Mouse (Mus musculus): ENCODE results near the gene Utrn. TPM values are rescaled to one million over a fixed set of nuclear protein-coding genes. Genes with fewer than 3 reads are reported as not detected.

The Utrn gene
- total and polyA plus RNA-seq, 3 experiments, result 0.31 to 1.1 (median 0.67) TPM

- dilution Hi-C loops (cut with MboI; ENCODE audit: extremely low pct_ligation_motif_present, extremely low pct_unique_long_range_greater_than_20kb, low sequenced_read_pairs) (no loop called here), in situ Hi-C loops (cut with MboI; ENCODE audit: low pct_ligation_motif_present, low pct_unique_long_range_greater_than_20kb, low sequenced_read_pairs) (no loop called here)
- Histone ChIP-seq H3K79me2 (replicated peaks; ENCODE audit: control insufficient read depth, extremely low read depth, insufficient read depth, poor library complexity, severe bottlenecking) (no peaks in the 10 kb centered on the region), H3K4me1 (ENCODE audit: control insufficient read depth in 1 of 2, insufficient read depth in 2 of 2) (0 out of 4 replicates have a peak, but pooled peaks cover 0 to 3% of the 10 kb centered on the region in 2 experiments), H3K4me3 (replicated peaks in 1 of 3; ENCODE audit: low read depth in 2 of 3, low read length in 2 of 3, poor library complexity in 1 of 3) (no peak overlapping the region), H3K27ac (ENCODE audit: insufficient read depth, low read depth) (no peak overlapping the region), H3K4me2 (ENCODE audit: insufficient read depth, low read depth, poor library complexity, severe bottlenecking) (no peak overlapping the region), H3K9ac (ENCODE audit: insufficient read depth, low read depth) (no peak overlapping the region), H3K36me3 (replicated peaks in 1 of 2; ENCODE audit: control insufficient read depth in 1 of 2, insufficient read depth in 1 of 2, low read length in 1 of 2) (no peaks in the 10 kb centered on the region), H3K27me3 (replicated peaks) (peaks cover 4% of the 10 kb centered on the region), H3K9me3 (replicated peaks; ENCODE audit: low read length) (no peaks in the 10 kb centered on the region)
- TF ChIP-seq IRF4 (IDR thresholded peaks at IDR 0.05; ENCODE audit: low read depth, low read length), result peak; percentile 40
- TF ChIP-seq RCOR1 (conservative IDR thresholded peaks at IDR 0.05; ENCODE audit: low read depth, low read length), result no peak
- no peak for DNase-seq (ENCODE audit: extremely low read depth)
Observed at GRCm38 (mm10) chr10:12860765-12861164, 8.4 kb downstream of the Utrn start.

DNA sequence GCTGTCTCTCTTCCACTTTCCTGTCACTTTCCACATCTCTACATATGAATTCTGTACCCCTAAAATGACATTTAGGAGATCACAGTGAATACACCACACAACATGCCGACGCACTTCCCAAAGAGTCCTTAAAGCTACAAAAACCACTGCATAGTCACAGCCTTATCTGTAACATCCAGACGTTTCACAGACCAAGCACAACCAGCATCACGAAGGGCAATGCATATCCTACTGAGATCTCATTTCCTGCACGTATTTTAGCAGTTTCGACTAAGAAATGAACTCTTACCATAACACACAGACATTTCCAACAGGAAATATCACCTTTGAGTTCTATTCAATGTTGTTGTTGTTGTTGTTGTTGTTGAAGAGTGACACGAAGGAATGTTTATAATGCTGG is 8.8 kb downstream of the Utrn start:
- peaks cover 2% of the 10 kb centered on the region for H3K27me3 ChIP-seq (replicated peaks)
- H3K4me3 ChIP-seq (replicated peaks in 1 of 3; ENCODE audit: low read depth in 2 of 3, low read length in 2 of 3, poor library complexity in 1 of 3), result no peak overlapping the region
- H3K9ac ChIP-seq (ENCODE audit: insufficient read depth, low read depth), result no peak overlapping the region
- H3K36me3 ChIP-seq (replicated peaks in 1 of 2; ENCODE audit: control insufficient read depth in 1 of 2, insufficient read depth in 1 of 2, low read length in 1 of 2), result no peaks in the 10 kb centered on the region
- no peak overlapping the region for H3K27ac ChIP-seq (ENCODE audit: insufficient read depth, low read depth)
- in situ Hi-C loops (cut with MboI; ENCODE audit: low pct_ligation_motif_present, low pct_unique_long_range_greater_than_20kb, low sequenced_read_pairs) (no loop called here), dilution Hi-C loops (cut with MboI; ENCODE audit: extremely low pct_ligation_motif_present, extremely low pct_unique_long_range_greater_than_20kb, low sequenced_read_pairs) (no loop called here)
- no peak for TF ChIP-seq USF1 (IDR thresholded peaks at IDR 0.05; ENCODE audit: low read depth, low read length)
- no peak for TF ChIP-seq MXI1 (IDR thresholded peaks at IDR 0.05; ENCODE audit: low read depth, low read length)
- no peak for TF ChIP-seq ZNF384 (IDR thresholded peaks at IDR 0.05; ENCODE audit: low read depth, low read length)
- no peak for TF ChIP-seq JUND (conservative IDR thresholded peaks at IDR 0.05; ENCODE audit: low read depth, low read length)
- no peak for TF ChIP-seq E2F4 (IDR thresholded peaks at IDR 0.05; ENCODE audit: insufficient replicate concordance, low read depth, low read length)
- no peak for TF ChIP-seq UBTF (IDR thresholded peaks at IDR 0.05; ENCODE audit: low read depth, low read length)
- TF ChIP-seq ZKSCAN1 (IDR thresholded peaks at IDR 0.05; ENCODE audit: borderline replicate concordance, low read depth, low read length), result no peak
- no peak for TF ChIP-seq MEF2A (IDR thresholded peaks at IDR 0.05; ENCODE audit: borderline replicate concordance, low read depth, low read length)
- TF ChIP-seq HCFC1 (IDR thresholded peaks at IDR 0.05; ENCODE audit: low read depth, low read length), result no peak
- TF ChIP-seq NRF1 (IDR thresholded peaks at IDR 0.05; ENCODE audit: low read depth, low read length), result no peak
- TF ChIP-seq KAT2A (IDR thresholded peaks at IDR 0.05; ENCODE audit: insufficient replicate concordance, low read length), result no peak
- TF ChIP-seq MYC (IDR thresholded peaks at IDR 0.05; ENCODE audit: low read depth, low read length), result no peak
- no peak for TF ChIP-seq CHD2 (IDR thresholded peaks at IDR 0.05; ENCODE audit: low read length)
- no peak for DNase-seq (ENCODE audit: extremely low read depth)
- H3K9me3 ChIP-seq (replicated peaks; ENCODE audit: low read length), result no peaks in the 10 kb centered on the region
- H3K4me1 ChIP-seq (ENCODE audit: control insufficient read depth in 1 of 2, insufficient read depth in 2 of 2), result 0 out of 4 replicates have a peak, but pooled peaks cover 0 to 3% of the 10 kb centered on the region in 2 experiments
- no peak overlapping the region for H3K4me2 ChIP-seq (ENCODE audit: insufficient read depth, low read depth, poor library complexity, severe bottlenecking)
- no peaks in the 10 kb centered on the region for H3K79me2 ChIP-seq (replicated peaks; ENCODE audit: control insufficient read depth, extremely low read depth, insufficient read depth, poor library complexity, severe bottlenecking)
